Mouse (Mus musculus): ENCODE measurements around the gene Prkn.
"Not testable (repeated sequence)": the region's sequence is repeated elsewhere in the genome, so short reads cannot be mapped to it uniquely, and the experiment has no call there.

The Prkn gene

DNA sequence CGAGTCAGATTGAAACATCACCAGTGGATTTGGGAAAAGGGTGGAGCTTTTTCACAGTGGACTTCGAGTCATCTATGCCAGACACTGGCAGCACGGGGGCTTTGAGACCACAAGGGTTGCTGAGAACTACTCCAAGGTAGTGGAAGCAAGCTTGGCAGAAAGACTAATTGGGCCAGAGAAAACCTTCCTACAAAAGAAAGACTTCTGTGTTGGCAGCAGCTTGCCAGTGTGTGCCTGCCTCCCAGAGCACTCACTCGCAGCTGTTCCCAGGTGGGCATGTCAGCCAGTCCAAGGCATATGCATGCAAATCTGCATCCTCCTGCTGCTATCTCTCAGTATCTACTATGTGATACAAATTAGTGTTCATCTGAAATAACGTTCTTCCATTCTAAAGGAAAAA is 302.1 kb downstream of the Prkn start:
- DNase-seq: peak; percentile 20

DNA sequence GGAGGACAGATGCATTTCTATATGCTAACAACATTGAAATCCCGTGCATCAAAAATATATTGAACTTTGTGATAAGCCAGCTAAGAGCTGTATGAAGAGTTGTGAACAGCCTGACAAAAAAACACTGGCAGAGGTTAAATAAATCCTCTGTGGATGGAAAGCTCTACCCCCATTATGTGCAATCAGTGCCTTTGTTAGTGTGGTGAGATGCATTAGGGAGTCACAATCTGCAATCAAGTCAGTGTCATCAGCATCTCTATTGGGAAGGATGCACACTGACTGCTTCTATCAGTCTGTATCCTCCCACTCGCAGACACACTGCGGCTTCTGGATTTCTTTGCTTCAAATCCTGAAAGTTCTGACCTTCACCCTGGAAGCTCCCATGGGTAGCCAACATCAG is 315.9 kb downstream of the Prkn start:
- no peak for DNase-seq

DNA sequence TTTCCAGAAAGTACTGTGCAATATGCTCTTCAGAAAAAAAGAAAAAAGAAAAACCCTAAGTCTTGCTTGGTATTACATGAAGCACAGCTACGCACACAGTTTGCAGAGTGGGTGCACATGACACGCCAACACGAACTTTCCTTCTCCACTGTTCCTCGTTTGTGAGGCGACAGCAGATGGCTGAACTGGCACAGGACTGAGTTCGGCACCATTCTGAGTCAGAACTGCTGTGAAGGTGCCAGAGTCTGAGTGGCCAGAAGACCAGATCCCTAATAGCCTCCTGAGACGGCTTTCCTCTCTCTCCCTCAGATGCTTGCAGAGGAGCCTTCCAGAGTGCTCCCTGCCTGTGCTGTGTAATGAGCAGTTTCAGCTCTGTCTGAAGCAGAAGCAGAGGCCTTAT is 317.4 kb downstream of the Prkn start:
- peak; percentile 15 for DNase-seq

DNA sequence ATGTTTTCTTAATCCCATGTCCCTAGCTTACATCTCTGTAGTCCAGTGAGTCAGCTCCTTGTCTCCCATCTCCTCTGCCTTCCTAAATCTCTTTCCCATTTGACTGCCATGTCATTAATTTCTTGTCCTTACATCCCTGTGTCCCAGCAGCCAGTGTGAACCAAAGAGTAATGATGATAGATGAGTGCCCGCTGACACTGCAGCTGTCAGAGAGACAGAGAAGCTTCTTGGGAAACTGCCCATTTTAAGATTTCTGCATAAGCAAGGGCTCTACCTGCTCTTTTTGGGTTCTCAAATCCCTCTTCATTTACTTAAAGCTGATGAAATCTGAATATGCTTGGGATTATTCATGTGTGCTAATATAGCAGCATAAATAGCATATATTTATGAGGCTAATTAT is 321.3 kb downstream of the Prkn start:
- DNase-seq: no peak

DNA sequence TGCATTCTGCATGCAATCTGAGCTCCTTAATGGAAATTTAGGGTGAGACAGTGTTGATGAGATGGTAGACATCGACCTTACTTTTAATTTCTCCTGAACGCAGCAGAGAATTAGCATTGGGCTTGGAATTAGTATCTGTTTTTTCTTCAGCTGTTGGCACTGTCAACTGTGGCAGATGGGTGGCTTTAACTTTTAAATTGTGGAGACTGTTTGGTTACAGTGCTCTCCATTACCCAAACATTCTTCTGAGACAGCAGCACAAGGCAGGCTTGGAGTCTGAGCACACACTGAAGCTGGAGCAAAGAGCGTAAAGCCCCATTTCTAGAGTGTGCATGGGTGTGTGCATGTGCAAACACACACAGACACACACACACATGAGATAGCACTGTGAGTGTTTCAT is 322.6 kb downstream of the Prkn start:
- no peak for DNase-seq

DNA sequence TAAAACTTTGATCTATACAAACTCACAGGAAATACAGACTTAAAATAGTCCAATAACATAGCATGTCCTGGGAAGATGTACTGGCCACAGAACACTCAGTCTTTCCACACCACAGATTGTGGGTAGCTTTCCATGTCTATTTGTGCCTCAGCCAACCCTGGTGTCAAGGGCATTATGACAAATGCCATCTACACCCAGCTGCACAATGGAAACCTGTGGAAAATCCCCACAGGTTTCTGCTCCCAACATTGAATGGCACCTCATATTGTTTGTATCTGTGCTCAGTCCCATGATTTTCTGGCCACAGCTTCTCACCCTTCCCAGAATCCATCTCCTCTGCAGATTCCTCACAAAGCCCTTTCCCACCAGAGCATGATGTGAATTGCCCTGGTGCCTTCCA is 347.2 kb downstream of the Prkn start:
- no peak for DNase-seq

DNA sequence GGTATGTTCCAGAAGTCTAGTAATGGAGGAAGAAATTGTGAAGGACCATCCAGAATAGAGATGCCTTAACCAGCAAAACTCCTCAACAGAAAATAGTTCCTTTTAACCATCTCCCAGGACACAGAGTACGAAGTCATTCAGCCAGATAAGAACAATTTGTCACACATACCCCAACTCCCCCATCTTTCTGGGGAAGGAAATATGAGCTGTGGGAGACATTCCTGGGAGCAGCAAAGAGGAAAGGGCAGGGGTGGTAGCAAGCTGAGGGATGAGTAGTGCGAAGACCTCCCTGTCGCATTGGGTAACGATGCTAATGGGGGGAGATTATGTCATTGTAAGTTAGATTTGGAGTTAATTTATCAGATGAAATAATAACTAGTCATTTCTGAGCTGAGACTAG is 348.3 kb downstream of the Prkn start:
- no peak for DNase-seq

DNA sequence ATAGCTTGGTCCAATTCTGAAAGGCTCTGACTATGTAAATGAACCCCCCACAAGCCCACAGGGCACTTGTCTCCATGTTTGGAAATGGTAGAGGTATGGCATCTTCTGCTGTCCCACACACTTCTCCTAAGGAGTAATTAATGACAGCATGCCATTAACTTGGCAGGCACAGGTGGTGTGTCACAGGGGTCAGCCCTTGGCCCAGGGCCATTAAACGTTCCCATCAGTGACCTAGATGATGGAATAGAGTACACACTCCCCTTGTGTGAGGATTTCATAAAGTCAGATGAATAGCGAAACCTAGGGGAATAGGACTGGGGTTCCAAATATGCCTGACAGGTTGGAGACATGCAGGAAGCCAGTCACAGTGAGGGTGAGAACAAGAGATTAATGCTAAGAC is 350.1 kb downstream of the Prkn start:
- DNase-seq: no peak

DNA sequence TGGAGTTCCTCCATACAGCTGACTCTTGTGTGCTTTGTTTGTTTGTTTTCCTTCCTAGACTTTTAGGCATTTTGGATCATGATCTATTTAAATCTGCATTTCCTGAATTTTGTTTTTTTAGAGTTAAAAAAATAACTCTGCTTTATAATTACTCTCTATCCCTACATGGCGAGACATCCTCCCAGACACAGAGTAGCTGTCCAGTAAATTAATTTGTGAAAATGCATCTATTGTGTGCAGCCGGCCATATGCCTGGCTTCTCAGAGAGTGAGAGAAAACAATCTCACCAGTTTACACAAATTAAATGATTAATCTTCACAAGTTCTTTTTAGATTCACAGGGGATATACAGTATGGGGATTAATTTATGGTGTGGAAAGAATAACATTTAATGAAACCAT is 357.9 kb downstream of the Prkn start:
- no peak for DNase-seq

DNA sequence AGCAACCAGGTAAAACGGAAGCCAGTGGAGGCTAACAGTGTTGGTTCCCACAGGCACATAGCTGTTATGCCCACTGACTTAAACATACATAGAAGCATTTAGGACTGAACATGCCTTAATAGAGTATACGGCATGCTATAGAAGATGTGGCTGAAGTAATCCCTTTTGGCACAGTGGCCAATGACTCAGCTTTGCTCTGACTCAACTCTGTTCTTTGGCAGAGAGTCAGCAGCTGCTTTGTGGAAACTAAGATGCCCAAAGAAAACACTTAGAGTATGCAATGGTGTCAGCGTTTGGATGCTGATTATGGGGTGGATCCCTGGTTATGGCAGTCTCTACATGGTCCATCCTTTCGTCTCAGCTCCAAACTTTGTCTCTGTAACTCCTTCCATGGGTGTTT is 368.9 kb downstream of the Prkn start:
- DNase-seq: not testable (repeated sequence)

DNA sequence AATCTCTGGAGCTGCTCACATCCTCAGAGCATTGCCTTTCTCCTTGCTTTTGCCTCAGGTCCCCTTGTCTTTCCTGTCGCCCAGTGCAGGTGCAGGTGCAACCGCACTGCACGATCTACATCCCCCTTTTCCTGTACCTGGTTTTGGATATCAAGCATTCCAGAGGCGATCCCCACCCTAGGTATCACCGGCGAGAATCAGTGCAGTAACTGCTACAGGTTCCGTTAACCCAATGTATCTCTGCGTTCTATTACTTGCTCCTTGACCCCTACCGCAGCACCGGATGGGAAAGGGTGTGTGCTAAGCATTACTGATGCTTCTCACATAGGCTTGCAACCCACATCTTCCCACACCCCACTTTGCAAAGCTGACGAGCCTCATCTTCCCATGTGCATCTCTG is 370.8 kb downstream of the Prkn start:
- no peak for DNase-seq

DNA sequence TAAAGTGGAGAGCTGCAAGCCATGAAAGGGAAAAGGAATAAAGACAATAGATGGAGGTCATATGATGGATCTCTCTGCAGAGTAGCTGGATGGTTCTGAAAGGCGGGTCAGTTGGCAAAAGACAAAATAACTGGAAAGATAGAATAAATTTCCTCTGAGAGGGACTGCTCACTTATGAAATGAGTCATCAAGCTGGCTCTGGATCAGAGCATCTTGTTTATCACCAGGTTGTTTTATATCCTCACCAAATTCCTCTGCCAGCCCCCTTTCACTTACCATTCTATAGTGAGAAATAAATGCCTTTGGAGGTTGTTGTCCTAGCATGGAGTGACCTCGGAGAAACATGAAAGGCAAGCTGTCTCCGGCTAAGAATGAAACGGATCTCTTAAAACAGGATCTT is 371.4 kb downstream of the Prkn start:
- no peak for DNase-seq

DNA sequence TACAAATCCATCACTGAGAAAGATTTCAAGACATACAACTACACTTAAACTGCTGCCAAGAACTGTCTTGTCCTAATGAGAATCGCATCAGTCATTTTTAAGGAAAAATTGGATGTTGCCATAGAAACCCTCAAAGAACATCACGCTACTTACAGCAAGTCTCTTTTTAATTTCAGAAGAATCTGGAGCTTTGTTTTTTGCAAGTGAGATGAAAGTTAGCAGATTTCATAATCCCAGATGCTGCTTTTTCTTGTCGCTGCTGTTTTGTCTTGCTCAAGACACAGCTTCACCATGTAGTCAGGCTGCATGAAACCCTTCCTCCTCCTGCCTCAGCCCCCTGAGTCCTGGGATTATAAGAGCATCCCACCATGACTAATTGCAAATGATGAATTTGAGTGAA is 373.5 kb downstream of the Prkn start:
- no peak for DNase-seq

DNA sequence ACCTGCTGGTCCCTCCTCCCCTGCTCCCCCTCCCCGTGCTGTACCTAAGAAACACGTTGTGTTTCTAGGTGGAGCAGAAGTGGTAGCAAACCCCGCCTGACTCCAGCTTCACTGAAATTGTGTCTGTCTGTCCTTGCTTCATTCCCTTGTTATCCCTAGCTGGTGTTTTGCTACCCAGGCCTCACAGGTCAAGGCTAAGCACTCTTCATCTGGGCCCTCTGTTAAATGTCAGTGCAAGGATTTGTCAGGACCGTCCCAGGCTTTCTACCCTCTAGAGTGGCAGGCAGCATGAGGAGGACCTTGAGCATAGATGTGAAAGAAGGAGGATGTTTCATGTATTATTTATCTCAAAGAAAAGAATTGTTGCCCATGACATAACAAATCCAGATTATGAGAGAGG is 388.8 kb downstream of the Prkn start:
- no peak for DNase-seq

DNA sequence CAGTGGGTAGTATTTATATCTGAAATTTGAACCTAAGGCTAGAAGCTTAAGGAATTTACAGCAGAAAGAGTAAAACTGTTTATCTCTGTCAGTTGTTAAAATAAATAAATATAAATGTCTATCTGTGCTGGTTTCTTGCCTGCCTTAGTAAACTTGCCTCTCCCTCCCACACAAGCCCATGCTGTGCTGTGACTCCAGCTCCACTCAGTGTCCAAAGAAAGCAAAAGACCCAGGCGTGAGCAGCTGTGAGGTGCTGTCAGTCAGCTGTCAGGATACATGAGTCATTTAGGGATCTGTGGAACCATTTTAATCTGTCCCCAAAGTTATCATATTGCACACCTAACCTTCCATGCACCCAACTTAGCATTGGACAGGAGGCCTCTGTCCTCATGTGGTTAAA is 389.2 kb downstream of the Prkn start:
- DNase-seq: no peak

DNA sequence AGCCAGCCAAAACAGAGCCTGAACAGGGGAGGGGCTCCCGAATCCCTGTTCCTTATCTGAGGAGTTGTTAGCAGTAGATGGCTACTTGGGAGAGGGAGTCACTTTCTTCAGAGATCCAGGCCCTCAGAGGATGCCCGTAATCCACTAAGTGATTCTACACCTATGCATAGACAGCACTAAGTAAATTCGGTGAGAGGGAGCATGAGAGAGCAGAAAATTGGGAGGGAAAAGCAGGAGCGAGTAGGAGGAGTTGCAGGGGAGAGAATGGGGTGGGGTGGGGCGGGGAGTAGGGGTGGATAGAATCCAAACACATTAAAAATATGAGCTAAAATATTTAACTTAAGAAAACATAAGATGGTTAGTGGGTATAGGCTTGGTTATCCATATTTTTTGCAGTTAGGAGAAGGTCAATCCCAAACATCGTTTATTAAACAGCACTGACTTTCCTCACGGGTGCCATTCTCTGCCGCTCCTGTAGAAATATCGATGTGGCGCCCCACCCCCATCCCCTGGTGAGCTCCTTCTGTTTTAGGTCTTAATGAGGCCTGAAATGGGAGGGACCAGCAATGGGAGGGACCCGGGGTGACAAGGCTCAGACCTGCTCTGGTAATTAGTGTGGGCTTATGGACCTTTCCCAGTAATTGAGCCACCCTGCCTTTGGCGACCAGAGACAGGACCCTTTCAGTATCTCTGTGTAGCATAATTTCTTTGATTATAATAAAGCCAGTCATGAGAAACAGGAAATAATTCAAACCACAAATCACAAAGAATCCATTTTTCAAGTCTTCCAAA is 390.6 kb downstream of the Prkn start:
- no peak for DNase-seq

DNA sequence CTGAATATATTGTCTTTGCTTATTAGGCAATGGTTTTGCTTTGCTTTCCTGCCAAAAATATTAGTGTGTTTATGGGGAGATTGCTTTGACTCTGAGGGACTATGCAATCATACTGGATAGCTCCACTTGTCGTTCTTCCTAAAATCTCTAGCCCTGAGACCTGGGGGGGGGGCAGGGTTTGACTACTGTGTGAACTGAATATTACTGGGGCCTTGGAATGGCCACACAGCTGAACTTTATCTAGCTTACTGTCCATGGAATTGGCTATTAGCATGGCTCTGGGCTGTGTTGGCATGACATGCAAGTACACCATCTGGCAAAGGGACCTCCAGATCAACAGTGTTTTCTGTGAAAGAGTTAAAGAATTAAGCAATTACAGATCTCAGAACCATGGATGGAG is 395.1 kb downstream of the Prkn start:
- DNase-seq: no peak

DNA sequence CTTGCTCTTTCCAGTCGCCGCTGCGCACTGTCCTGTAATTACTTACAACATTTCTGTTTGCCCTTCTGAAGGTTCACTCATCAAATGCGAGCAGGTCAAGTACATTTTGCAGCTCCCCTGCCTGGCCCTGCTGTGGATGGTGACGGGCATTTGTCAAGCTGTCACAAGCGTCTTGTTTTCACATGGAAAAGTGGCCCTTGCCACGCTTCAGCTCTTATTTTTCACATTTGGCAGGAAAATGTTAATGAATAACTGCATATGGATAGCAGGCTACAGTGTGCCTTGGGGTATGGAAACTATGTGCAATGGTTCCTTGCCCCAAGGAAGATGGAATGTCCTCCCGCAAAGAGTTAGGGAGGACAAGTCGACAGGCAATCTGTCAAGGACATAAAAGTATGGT is 404.9 kb downstream of the Prkn start:
- DNase-seq: no peak

DNA sequence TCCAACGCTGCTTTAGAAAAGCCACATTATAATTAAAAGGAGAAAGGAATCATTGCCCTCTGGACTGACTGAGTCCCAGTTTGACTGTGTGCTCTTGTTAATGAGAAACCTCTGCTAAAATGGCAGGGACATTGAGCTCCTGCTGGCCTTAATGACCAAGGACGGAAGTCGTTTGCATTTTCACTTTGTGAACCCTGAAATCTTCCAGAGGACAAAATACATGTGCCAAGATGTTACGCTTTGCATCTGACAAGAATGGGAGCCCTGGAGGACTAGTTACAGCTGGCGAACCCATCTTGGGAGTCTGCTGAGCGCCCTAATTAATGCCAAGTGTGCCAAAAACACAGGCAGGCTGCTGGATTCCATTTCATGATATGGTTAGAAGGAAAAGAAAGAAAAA is 409.0 kb downstream of the Prkn start:
- no peak for DNase-seq

DNA sequence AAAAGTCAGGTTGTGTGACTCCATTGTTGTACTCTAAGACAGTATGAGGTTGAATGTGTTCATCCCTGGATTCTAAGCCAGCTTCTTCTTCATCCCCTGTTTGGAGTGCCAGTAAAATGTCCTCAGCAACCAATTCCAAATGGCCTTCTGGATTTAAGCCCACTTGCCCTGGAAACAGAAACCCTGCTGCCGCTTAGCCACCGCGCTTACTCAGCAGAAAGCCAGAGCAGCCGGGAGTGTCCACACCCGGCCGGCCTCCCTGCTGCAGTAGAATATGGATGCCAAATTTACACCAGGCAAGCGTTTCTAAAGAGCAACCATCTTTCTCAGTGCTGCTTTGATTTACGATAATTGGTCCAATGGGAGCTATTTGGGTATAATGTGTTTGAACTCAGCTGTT is 420.5 kb downstream of the Prkn start:
- DNase-seq: no peak

DNA sequence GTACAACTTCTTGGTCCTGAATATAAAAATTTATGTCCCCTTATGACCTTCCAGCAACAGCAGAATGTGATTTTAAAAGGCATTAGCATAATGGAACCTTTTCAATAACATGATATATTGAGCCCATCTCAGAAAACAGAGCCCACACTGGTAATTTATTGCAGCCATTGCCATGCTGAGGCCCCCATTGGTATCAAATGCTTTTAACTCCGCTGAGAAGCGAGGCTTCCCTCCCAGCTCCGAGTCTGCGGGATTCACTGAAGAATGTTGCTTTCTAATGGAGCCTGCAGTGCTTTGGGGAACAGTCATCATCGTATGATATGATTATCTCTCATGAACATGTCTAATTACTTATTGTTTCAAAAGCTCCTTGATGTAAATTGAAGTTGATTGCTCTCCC is 421.5 kb downstream of the Prkn start:
- DNase-seq: no peak

DNA sequence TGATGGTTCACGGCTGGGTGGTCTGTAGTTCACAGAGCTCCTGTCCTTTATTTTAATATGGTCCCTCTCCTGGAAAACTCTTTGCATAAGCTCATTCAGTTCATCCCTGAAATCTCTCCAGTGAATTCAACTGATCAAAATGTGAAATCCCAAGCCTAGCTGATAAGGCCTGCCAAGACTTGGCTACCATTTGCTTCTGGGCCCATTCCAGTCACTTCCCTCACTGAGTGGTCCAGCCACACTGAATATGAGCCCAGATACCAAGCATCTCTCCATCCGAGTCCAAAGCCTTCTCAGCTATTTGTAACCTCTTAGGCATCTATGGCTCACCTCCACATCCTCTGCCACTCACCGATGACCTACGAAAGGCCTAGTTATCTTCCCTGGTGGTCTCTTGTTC is 427.8 kb downstream of the Prkn start:
- no peak for DNase-seq

DNA sequence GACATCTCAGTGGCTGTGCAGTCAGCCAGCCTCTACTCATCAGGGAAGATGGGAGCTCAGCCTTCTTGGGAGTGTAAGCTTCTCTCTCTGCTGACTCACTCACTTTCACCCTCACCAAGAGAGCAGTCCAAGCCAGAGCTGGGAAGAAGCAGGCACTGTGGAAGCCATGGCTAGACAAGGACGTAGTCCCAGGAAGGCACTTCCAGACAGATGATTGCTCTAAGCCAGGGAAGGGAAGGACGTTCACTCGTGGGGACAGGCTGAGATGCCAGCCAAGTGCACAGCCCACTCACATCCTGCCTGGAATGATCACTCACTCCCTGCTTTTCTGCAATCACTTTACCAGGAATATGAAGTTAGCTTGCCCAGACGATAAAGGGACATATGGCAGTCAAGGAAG is 430.0 kb downstream of the Prkn start:
- no peak for DNase-seq

DNA sequence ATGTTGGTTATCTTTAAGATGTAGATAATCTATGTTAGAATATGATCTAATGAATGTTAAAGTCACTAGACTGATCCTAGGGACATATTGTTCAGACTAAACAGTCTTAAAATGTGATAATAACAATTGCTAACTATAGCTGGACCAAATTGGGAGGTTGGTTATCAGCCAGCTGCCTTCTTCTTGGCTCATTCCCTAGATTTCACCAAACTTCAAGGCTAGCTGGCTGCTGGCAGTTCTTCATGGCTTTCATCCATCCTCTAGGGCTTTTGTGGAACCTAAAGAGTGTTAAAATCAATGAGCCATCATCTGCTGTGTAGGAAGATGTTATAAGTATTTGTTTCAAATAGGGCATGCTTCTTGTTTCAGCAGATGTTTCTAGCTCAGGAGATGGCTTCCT is 431.7 kb downstream of the Prkn start:
- DNase-seq: no peak

DNA sequence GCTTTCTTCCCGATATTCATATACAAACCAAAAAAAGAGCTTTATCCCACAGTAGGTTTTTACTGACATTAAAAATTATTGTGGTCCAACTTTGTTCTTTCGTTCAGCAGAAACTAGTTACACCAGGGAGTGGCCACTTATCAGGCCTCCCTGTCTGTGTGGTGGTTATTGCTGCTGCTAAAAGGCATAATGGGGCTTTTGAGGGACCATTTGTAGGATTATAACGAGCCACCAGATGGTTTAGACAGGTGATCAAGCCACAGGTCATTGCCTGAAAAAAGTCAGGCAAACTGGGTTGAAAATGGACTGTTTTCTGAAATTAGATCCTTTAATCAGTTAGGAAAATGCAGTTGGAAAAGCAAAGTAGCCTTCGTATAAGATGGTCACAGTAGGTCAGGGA is 444.1 kb downstream of the Prkn start:
- no peak for DNase-seq

DNA sequence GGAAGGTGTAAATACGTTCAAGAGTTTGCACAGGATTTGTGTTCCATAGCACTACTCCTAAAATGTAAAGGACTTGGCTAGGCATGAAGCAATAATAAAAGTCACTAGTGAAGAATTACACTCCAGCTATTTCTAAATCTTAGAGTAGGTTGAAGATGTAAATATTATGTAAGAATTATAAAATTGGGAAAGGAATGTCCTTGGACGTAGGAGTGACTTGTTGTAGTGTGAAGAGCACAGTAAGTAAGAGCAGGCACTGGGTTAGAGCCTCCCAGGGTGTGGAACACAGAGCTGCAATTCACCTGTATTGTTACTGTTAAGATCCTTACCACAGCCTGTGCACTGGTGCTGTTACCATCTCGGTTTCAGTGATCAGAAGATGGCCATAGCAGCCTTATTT is 450.0 kb downstream of the Prkn start:
- DNase-seq: no peak

All from right cerebral cortex, postnatal 4 days (tissue).